Mouse (Mus musculus) T-helper 1 cell (primary cell): Measurements from ENCODE around the gene Hapln1.

Experiments used
- in situ Hi-C: fragments of 300-600 bp; cut with MboI, MseI; formaldehyde crosslinking; loops from one replicate; pipeline ENCODE4 v1.15.1; 2025; ENCODE audit warnings: high pct_unique_total_duplicates

Gene Hapln1

DNA sequence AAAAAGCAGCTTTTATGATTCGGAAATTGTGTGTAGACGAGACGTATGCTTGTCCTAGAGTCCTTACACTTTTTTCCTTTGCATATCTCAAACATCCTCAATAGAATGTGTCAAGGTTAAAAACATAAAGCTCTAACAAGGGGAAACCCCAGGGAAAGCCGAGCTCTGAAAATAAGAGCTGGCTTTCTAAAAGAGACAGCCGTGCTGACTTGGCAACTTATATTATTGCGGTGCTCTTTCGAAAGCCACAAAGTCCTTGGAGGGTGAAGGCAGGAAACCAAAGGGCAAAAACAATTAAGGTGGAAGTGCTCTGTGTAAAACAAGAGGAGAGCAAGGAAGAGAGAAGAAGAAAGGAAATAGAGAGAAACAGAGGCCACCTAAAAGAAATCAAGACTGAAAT lies 60.9 kb downstream of the Hapln1 start:
- in situ Hi-C loops = no loop called here

DNA sequence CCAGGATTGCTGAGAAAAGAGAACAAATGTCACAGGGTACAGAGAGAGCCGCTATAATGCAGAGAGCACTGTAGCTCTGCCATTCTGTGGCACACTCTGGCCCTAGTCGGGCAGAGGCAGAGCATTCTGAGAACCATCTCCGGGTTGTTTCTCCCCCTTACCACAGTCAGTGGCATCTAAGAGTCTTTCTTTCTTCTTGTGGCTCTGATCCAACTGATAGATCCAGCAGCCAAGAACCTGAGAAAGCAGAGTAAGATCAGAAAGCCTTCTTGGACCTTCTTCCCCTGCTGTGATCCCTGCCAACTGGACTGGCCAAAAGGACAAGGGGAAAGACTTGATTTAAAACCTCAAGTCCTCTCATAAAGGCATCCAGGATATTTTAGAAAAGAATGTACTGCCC lies 63.7 kb downstream of the Hapln1 start:
- in situ Hi-C loops = no loop called here

- in situ Hi-C loops = no loop called here
These were observed 67.8 kb downstream of the Hapln1 start for GRCm38 (mm10) chr13:89607399-89607798.

- in situ Hi-C loops = no loop called here
These were observed 79.5 kb downstream of the Hapln1 start for GRCm38 (mm10) chr13:89619064-89619463.

- in situ Hi-C loops = no loop called here
These were observed 94.6 kb downstream of the Hapln1 start for GRCm38 (mm10) chr13:89634137-89634683.

- in situ Hi-C loops = loop anchor here (5.0 kb wide), 1 partner anchor 400 kb away; no protein-coding TSS in a partner anchor
These were observed 97.4 kb downstream of the Hapln1 start for GRCm38 (mm10) chr13:89637012-89637411.

GRCm38 (mm10) chr13:89645589-89645988 lies 106.0 kb downstream of the Hapln1 start:
- in situ Hi-C loops = no loop called here

DNA sequence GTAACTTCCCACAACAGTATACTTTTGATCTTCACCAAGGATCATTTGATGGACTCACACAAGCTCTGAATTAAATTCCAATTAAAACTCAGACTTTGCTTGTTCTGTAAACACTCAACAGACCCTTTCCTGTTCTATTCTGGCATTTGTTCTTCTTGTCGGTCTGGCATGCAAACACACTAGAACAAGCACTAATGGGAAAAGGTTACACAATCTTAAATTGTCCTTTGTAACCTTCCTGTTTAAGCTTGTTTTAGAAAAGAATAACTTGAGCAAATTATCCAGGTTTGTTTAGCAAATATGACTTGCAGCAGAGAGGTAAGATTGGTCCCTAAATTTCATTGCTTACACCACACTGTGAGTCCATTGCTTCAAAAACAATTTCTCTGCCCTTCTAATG lies 113.2 kb downstream of the Hapln1 start:
- in situ Hi-C loops = no loop called here

GRCm38 (mm10) chr13:89653279-89653678 lies 113.7 kb downstream of the Hapln1 start:
- in situ Hi-C loops = no loop called here

DNA sequence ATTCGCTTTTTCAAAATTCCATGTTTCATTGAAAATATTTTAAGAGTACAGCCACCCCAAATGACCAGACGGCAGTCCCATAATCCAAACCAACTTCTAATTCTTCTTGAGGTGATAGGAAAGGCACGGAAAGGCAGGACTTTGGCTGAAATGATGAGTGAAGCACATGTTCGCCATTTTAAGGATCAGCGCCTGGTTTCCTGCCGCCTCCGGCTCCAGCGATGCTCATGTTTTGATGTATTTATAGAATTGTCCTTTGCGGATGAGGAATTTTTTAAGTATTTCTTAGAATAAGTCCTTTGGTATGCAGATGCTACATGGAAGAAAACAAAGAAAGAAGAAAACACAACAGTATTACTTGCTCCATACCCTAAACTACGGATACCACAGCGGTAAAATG lies 117.5 kb downstream of the Hapln1 start:
- in situ Hi-C loops = no loop called here
